Comparison of ENCODE assay signal across 8 mouse cellular contexts in the genomic region with DNA sequence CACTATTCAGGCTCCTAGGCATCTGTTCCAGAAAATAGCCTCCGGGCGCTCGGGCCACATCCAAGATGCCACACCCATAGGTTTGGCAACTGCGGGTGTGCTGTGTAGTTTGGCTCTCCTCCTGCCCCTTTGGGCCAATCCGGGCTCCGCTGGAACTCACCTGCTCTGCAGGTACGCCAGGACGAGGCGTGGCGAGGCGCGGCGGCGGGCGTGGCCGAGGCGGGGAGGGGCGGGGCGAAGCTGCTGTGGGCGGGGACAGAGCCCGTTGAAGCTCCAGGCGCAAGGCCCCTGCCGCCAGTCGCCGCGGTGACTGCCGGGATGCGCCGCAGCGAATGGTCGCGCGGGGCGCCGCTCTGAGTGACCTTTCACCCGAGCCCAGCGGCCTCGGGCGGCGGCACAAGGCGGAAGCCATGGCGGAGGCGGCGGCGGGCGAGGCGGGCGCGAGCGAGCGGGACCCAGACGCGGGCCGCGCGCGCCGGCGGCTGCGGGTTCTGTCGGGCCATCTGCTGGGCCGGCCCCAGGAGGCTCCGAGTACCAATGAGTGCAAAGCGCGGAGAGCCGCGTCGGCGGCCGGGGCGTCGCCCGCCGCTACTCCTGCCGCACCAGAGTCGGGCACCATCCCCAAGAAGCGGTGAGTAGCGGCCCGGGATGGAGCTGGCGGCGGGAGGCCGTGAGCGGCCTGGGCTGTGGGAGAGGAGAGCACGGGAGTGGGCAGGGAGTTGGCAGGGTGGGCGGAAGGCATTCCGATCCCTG. TPM values are rescaled to one million over a fixed set of nuclear protein-coding genes. Genes with fewer than 3 reads are reported as not detected.
A peak's percentile ranks its signal among the peaks of the same experiment; 100 is the strongest.
DNase-seq lines count a peak whose midpoint lies in the region; ATAC-seq and TF ChIP-seq lines count a peak whose summit lies in the region.

A gene (plus strand): TSS at position 297 of the 753 bp plus-strand sequence.

- no peaks in the 10 kb centered on the region for H3K9me3 ChIP-seq in ES-E14 (ENCODE audit: control insufficient read depth, insufficient read depth, low read depth, low read length)
- H3K9me3 ChIP-seq in forebrain, embryonic 16.5 days (ENCODE audit: control insufficient read depth, low read length), result no peaks in the 10 kb centered on the region
- H3K9me3 ChIP-seq in lung, embryonic 15.5 days, result no peaks in the 10 kb centered on the region

- H3K4me2 ChIP-seq in forebrain, embryonic 16.5 days (ENCODE audit: low read length), result peak within 1 kb of the TSS; percentile 94
- peak within 1 kb of the TSS; percentile 76 for H3K4me2 ChIP-seq in lung, embryonic 15.5 days

- peak within 1 kb of the TSS; percentile 97 to 99 for H3K4me3 ChIP-seq in ES-E14 (ENCODE audit: insufficient read depth in 1 of 2, low read depth in 1 of 2, low read length in 2 of 2, poor library complexity in 1 of 2, severe bottlenecking in 1 of 2)
- H3K4me3 ChIP-seq in forebrain, embryonic 16.5 days (replicated peaks; ENCODE audit: low read length), result peak within 1 kb of the TSS; percentile 95
- peak within 1 kb of the TSS; percentile 96 for H3K4me3 ChIP-seq in lung, embryonic 15.5 days

- H3K27ac ChIP-seq in ES-E14 (ENCODE audit: insufficient read depth, low read depth, low read length, poor library complexity, severe bottlenecking), result peak within 1 kb of the TSS; percentile 54
- H3K27ac ChIP-seq in forebrain, embryonic 16.5 days (ENCODE audit: low read length), result peak within 1 kb of the TSS; percentile 61
- peak within 1 kb of the TSS; percentile 93 for H3K27ac ChIP-seq in lung, embryonic 15.5 days

- in situ Hi-C loops in ES-E14 (cut with MboI; ENCODE audit: low sequenced_read_pairs in 2 of 2, unreplicated experiment in 2 of 2), result no loop called here

- under 1% methylated on average over 79 of the region's 86 CpGs for WGBS in forebrain, embryonic 16.5 days
- WGBS in lung, embryonic 15.5 days, result under 1% methylated on average over 73 of the region's 86 CpGs

- DNase-seq in ES-E14 (ENCODE audit: low read depth, low spot score), result peak; percentile 70
- peak; percentile 91 for DNase-seq in cerebellum, adult 11-12 months
- peak; percentile 89 for DNase-seq in heart, postnatal 4 days
- peak; percentile 75 to 78 for DNase-seq in layer of hippocampus, adult 8-10 months (ENCODE audit: low spot score in 2 of 2)
- peak; percentile 84 for DNase-seq in ovary, adult 18-20 months (ENCODE audit: low spot score)
- peak; percentile 90 for DNase-seq in thymus, postnatal 0 days (ENCODE audit: low spot score)

- H3K27me3 ChIP-seq in forebrain, embryonic 16.5 days (replicated peaks; ENCODE audit: control insufficient read depth, insufficient read depth, low read length), result no peaks in the 10 kb centered on the region
- H3K27me3 ChIP-seq in lung, embryonic 15.5 days, result no peaks in the 10 kb centered on the region

- peak; percentile 94 for ATAC-seq in forebrain, embryonic 16.5 days
- peak; percentile 93 for ATAC-seq in lung, embryonic 15.5 days (ENCODE audit: borderline replicate concordance, extremely low read depth, low FRiP score, low TSS enrichment)

- H3K36me3 ChIP-seq in ES-E14 (ENCODE audit: control insufficient read depth, insufficient read depth, low read length, poor library complexity, severe bottlenecking), result peaks cover 3% of the 10 kb centered on the region; the same call in 1 of the 2 replicates
- no peaks in the 10 kb centered on the region for H3K36me3 ChIP-seq in forebrain, embryonic 16.5 days (ENCODE audit: control insufficient read depth, insufficient read depth)
- H3K36me3 ChIP-seq in lung, embryonic 15.5 days, result no peaks in the 10 kb centered on the region

- peaks cover 2 to 6% of the 10 kb centered on the region in 2 experiments; a peak in 3 of 4 replicates for H3K4me1 ChIP-seq in ES-E14 (ENCODE audit: control insufficient read depth in 2 of 2, insufficient read depth in 2 of 2, low read length in 2 of 2, poor library complexity in 1 of 2)
- H3K4me1 ChIP-seq in forebrain, embryonic 16.5 days (replicated peaks; ENCODE audit: control insufficient read depth, insufficient read depth, low read length), result peaks cover 18% of the 10 kb centered on the region
- peaks cover 24% of the 10 kb centered on the region for H3K4me1 ChIP-seq in lung, embryonic 15.5 days

- H3K9ac ChIP-seq in ES-E14 (ENCODE audit: insufficient read depth, low read depth, low read length, poor library complexity, severe bottlenecking), result peak within 1 kb of the TSS; percentile 97
- H3K9ac ChIP-seq in forebrain, embryonic 16.5 days (replicated peaks; ENCODE audit: low read depth, low read length), result peak within 1 kb of the TSS; percentile 95
- peak within 1 kb of the TSS; percentile 89 for H3K9ac ChIP-seq in lung, embryonic 15.5 days

TF ChIP-seq in ES-E14, 5 proteins besides CTCF, POLR2A, EP300 and RAD21:
- TF ChIP-seq HCFC1 (IDR thresholded peaks at IDR 0.05; ENCODE audit: borderline replicate concordance, insufficient read depth, low read length), result no peak
- no peak for TF ChIP-seq ZNF384 (IDR thresholded peaks at IDR 0.05; ENCODE audit: low read depth, low read length)
- TF ChIP-seq MAFK (IDR thresholded peaks at IDR 0.05; ENCODE audit: insufficient read depth, low read depth, low read length), result no peak
- no peak for TF ChIP-seq CHD2 (IDR thresholded peaks at IDR 0.05; ENCODE audit: low read depth, low read length)
- TF ChIP-seq ZC3H11A (IDR thresholded peaks at IDR 0.05; ENCODE audit: borderline replicate concordance, low read depth, low read length), result no peak

RNA-seq across cellular contexts. Expression of the gene that starts here (rescaled TPM):
- total RNA-seq in ES-E14 (2012; rRNA removed), result 74.6 and 101 TPM in 2 replicates
- 26.2 and 26.8 TPM in 2 replicates for polyA plus RNA-seq in forebrain, embryonic 16.5 days (2015; fragmentation: Nextera tagmentation; extraction: Ambion mirVana)
- 10 to 100 TPM; 49.4 to 57.1 TPM for total RNA-seq in heart, postnatal 4 days (2021)
- total RNA-seq in layer of hippocampus, adult 8-10 months (2022), result 10 to 100 TPM; 35.6 to 42.7 (median 37.3) TPM
- polyA plus RNA-seq in lung, embryonic 15.5 days (2015; fragmentation: Nextera tagmentation; extraction: Ambion mirVana), result 42.3 and 45.2 TPM in 2 replicates
- polyA plus RNA-seq in thymus, postnatal 0 days (2015; fragmentation: Nextera tagmentation; extraction: Ambion mirVana), result 19.0 and 20.8 TPM in 2 replicates

Comparison
In these comparisons a context has a peak if more than half of its experiments do, and no peak if none do; other contexts are left out.
1. Peak in every context shown above with its lines: DNase-seq, ATAC-seq, H3K4me3 ChIP-seq and H3K27ac ChIP-seq.